Mouse (Mus musculus) midbrain, postnatal 0 days (tissue): Measurements from ENCODE around the gene Nrxn1. TPM values are rescaled to one million over a fixed set of nuclear protein-coding genes. Genes with fewer than 3 reads are reported as not detected.

Experiments used
- ATAC-seq: fragments of 200-750 bp; cut with Nextera tagmentation; 2 replicates; pipeline ENCODE4 v1.8.0; 2017; ENCODE audit warnings: moderate number of reproducible peaks, mild to moderate bottlenecking, moderate TSS enrichment, moderate library complexity; ENCODE audit not compliant: low FRiP score
- DNase-seq: peaks from one replicate; pipeline ENCODE4 v3.0.0-alpha.2; 2015; ENCODE audit warnings: low spot score
- H3K27ac ChIP-seq: fragments of 300-500 bp; sonication (generic); 2 replicates; pipeline ENCODE4 v1.5.1; 2014; ENCODE audit warnings: low read depth, mild to moderate bottlenecking, low read length, mixed read lengths
- H3K27me3 ChIP-seq: fragments of 300-500 bp; sonication (generic); 2 replicates; pipeline ENCODE4 v1.6.1; 2014; ENCODE audit warnings: low read length, control low read depth, mixed read lengths; ENCODE audit not compliant: insufficient read depth
- H3K36me3 ChIP-seq: fragments of 300-500 bp; sonication (generic); 2 replicates; pipeline ENCODE4 v1.6.1; 2014; ENCODE audit warnings: low read length, control low read depth, mixed read lengths; ENCODE audit not compliant: insufficient read depth
- H3K4me1 ChIP-seq: fragments of 300-500 bp; sonication (generic); 2 replicates; pipeline ENCODE4 v1.6.1; 2014; ENCODE audit warnings: mild to moderate bottlenecking, control low read depth, antibody characterized with exemption, low read length, mixed read lengths; ENCODE audit not compliant: insufficient read depth
- H3K4me2 ChIP-seq: fragments of 300-500 bp; sonication (generic); 2 replicates; pipeline ENCODE4 v1.6.1; 2014; ENCODE audit warnings: low read depth, mild to moderate bottlenecking, low read length, mixed read lengths; ENCODE audit not compliant: poor library complexity, severe bottlenecking
- H3K4me3 ChIP-seq: fragments of 300-500 bp; sonication (generic); 2 replicates; pipeline ENCODE4 v1.5.1; 2014; ENCODE audit warnings: low read depth, mild to moderate bottlenecking, low read length, moderate library complexity
- H3K9ac ChIP-seq: fragments of 300-500 bp; sonication (generic); replicated peaks from 2 replicates; pipeline ENCODE4 v1.6.1; 2014; ENCODE audit warnings: mild to moderate bottlenecking, low read length, moderate library complexity, mixed read lengths; ENCODE audit not compliant: poor library complexity, severe bottlenecking
- H3K9me3 ChIP-seq: fragments of 300-500 bp; sonication (generic); 2 replicates; pipeline ENCODE4 v1.6.1; 2016; ENCODE audit warnings: low read length, control low read depth
- CTCF ChIP-seq: IDR thresholded peaks from 2 replicates; pipeline ENCODE4 v1.5.1; 2016; ENCODE audit warnings: antibody characterized with exemption, mild to moderate bottlenecking
- WGBS: fragments of 180-500 bp; shearing (Covaris S2); extraction: QIAGEN DNeasy Blood & Tissue Kit; methylation state at CpG from one replicate; pipeline ENCODE4 v1.1.7; 2014; 5-methylcytosine and 5-hydroxymethylcytosine counted together
- polyA plus RNA-seq: library from polyadenylated mRNA; unstranded; fragments of >200 nt; fragmentation: Nextera tagmentation; extraction: Ambion mirVana; gene quantifications from 2 replicates; pipeline ENCODE4 v1.2.1, GENCODE M21; 2015
- total RNA-seq: library from RNA; depleted of rRNA; stranded (reverse); fragments of >200 nt; gene quantifications from 2 replicates; pipeline ENCODE4 v1.2.3, GENCODE M21; 2014

Gene Nrxn1
- total and polyA plus RNA-seq, 2 experiments from 2014 or later: 240 to 472 TPM

DNA sequence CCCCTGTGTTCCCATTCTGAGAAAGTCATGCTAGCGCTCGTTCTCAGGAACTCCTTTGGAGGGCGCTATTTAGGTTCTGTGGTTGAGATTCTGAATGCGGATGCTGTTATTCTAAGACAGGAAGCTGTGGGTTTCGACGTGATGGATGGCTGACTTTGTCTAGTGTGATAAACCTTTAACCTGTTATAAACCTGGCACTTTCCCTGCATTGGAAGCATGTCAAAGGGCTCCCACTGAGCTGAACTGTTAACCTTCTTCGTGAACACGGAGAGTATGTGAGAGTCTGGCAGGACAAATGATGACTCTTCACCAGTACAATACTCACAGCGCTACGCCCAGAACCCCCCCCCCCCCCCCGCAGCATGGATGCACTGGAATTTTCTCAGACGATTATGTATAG is 962.0 kb downstream of the Nrxn1 start:
- Histone ChIP-seq H3K4me1 (no peaks in the 10 kb centered on the region), H3K4me3 (no peak overlapping the region)
- TF ChIP-seq CTCF: no peak

DNA sequence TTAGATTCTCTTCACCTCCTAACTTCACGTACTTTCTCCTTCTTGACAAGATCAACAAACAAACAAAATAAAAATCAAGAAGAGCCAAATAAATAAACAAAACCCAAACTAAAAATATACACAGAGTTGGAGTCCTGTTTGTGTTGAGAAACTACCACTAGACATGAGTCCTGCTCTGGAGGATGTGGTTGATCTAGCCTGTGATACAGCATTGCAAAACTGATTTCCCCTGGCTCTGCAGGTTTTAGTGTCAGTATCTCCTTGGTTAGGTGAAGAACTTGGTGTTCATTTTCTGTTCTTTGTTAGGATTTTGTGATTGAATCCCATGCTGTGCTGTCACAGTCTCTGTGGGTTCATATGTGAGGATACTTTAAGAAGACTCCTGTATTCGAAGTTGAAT is 963.7 kb downstream of the Nrxn1 start:
- Histone ChIP-seq H3K9me3 (no peaks in the 10 kb centered on the region), H3K9ac (no peak overlapping the region), H3K4me3 (no peak overlapping the region), H3K4me2 (no peak overlapping the region), H3K4me1 (no peaks in the 10 kb centered on the region), H3K27me3 (no peaks in the 10 kb centered on the region), H3K36me3 (no peaks in the 10 kb centered on the region), H3K27ac (no peak overlapping the region)
- no peak for DNase-seq
- WGBS: 84% methylated on average over 2 of the region's 2 CpGs
- ATAC-seq: no peak
- no peak for TF ChIP-seq CTCF

More for the DNA sequence above, 962.0 kb downstream of the Nrxn1 start:
- Histone ChIP-seq H3K9ac (no peak overlapping the region), H3K27me3 (no peaks in the 10 kb centered on the region), H3K36me3 (no peaks in the 10 kb centered on the region), H3K4me2 (no peak overlapping the region), H3K27ac (no peak overlapping the region), H3K9me3 (no peaks in the 10 kb centered on the region)
- ATAC-seq (no peak), DNase-seq (peak; percentile 8)
- WGBS: 71% methylated on average over 12 of the region's 12 CpGs

DNA sequence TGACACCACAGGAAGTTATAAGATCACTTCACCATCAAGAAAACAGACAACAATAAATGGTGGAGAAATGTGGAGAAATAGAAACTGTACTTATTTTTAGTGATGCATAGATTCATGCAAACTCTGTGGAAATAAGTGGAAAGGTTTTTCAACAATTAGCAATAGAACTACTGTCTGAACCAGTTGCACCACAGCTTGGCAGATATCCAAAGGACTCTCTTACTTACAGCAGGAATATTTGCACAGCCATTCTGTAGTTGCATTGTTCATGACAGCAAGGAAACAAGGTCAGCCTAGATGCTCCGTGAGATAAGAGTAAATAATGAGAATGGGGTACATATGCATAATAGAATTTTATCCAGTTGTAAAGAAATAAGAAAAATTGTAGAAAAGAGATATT is 965.3 kb downstream of the Nrxn1 start:
- ATAC-seq (no peak), DNase-seq (no peak)
- no peaks in the 10 kb centered on the region for H3K4me1 ChIP-seq
- H3K27ac ChIP-seq: no peak overlapping the region
- 63% methylated on average over 1 of the region's 1 CpGs for WGBS
- H3K4me2 ChIP-seq: no peak overlapping the region
- no peak for TF ChIP-seq CTCF
- H3K27me3 ChIP-seq: no peaks in the 10 kb centered on the region
- no peak overlapping the region for H3K4me3 ChIP-seq
- H3K9me3 ChIP-seq: no peaks in the 10 kb centered on the region
- no peaks in the 10 kb centered on the region for H3K36me3 ChIP-seq
- no peak overlapping the region for H3K9ac ChIP-seq

DNA sequence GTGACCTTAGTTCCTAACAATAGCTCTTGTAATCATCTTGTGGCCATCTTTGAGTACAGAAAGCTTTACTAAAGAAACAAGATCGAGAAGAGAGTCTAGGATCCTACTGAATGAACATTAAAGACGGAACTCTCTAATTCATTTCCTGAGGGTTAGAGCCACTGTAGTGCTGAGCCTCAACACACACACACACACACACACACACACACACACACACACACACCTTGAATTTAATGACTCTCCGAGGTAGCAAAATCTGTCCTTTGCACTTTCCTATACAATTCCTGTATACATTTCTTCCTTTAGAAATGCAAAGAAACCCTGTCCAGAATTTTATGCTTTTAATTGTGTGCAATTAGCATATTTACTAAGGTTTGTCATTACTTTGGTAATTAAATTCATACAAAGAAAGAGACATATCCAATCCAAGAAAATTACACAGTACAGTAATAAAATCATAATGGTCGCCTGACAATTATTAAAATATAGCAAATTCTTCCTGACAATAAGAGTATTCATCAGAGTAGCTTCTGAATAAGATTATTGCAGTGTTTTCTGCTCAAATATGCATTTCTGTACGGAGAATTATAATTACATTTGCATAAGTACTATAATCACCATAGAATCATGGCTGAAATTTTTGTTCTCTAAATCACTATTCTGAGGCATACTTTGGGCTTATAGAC is 969.9 kb downstream of the Nrxn1 start:
- Histone ChIP-seq H3K9ac (no peak overlapping the region), H3K27ac (no peak overlapping the region), H3K4me2 (no peak overlapping the region), H3K9me3 (no peaks in the 10 kb centered on the region), H3K4me3 (no peak overlapping the region), H3K36me3 (no peaks in the 10 kb centered on the region), H3K4me1 (no peaks in the 10 kb centered on the region), H3K27me3 (no peaks in the 10 kb centered on the region)
- TF ChIP-seq CTCF: no peak
- DNase-seq: no peak
- WGBS: 78% methylated on average over 5 of the region's 5 CpGs
- ATAC-seq: no peak

DNA sequence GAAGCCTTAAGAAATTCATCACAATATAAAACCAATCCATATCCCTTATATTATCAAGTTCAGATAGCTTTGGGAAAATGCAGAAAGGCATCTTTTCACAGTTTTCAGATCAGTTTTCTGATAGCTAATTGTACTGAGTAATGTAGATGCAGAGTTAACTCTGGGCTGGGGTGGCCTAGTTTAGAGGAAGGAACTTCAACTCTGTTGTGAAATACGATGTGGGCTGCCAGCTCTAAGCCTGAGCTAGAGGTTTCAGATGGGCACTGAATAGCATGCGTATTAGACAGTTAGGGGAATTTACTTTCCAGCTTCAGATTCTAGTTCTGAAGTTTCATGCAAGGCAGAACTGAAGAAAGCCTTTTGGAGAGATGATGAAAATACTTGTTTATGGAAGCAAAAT is 976.6 kb downstream of the Nrxn1 start:
- DNase-seq (no peak), ATAC-seq (no peak)
- TF ChIP-seq CTCF: no peak
- Histone ChIP-seq H3K27ac (no peak overlapping the region), H3K9me3 (no peaks in the 10 kb centered on the region), H3K9ac (no peak overlapping the region), H3K36me3 (no peaks in the 10 kb centered on the region), H3K4me1 (no peaks in the 10 kb centered on the region), H3K4me3 (no peak overlapping the region), H3K4me2 (no peak overlapping the region), H3K27me3 (no peaks in the 10 kb centered on the region)
- 86% methylated on average over 2 of the region's 2 CpGs for WGBS

DNA sequence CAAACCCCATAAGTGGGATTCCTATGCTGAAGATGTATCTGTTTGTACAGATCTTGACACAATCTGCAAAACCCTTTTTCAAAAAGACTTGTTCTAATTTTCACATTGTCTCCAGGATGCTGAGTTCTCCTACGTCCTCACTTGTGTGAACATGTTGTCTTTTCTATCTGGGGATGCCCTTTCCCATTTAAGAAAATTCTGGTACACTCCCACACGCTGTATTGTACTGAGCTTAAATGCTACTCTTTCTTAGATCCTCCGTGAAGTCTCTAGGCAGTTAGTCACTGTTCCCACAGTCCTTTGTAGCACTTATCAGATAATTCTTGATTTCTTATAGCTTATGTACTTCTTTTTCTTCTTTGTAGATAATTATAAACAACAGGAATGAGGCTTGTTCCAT is 997.9 kb downstream of the Nrxn1 start:
- ATAC-seq (no peak), DNase-seq (no peak)
- Histone ChIP-seq H3K36me3 (no peaks in the 10 kb centered on the region), H3K4me1 (no peaks in the 10 kb centered on the region), H3K9ac (no peak overlapping the region), H3K4me3 (no peak overlapping the region), H3K27me3 (no peaks in the 10 kb centered on the region), H3K27ac (no peak overlapping the region), H3K4me2 (no peak overlapping the region), H3K9me3 (no peaks in the 10 kb centered on the region)
- no peak for TF ChIP-seq CTCF
- WGBS: 81% methylated on average over 3 of the region's 3 CpGs
